Mouse (Mus musculus) G1E (cell line): ENCODE measurements around the gene Ube2q1. TPM values are rescaled to one million over a fixed set of nuclear protein-coding genes. Genes with fewer than 3 reads are reported as not detected.

Experiments
- ATAC-seq: 2 replicates; pipeline ENCODE4 v1.8.0; 2016; ENCODE audit warnings: mild to moderate bottlenecking; ENCODE audit not compliant: insufficient number of reproducible peaks, poor library complexity, low FRiP score, severe bottlenecking; ENCODE audit errors: extremely low read depth
- DNase-seq: peaks from one replicate; pipeline ENCODE4 v3.0.0; 2012; ENCODE audit warnings: low spot score
- H3K27me3 ChIP-seq: 2 replicates; pipeline ENCODE4 v1.6.1; 2012; ENCODE audit warnings: mild to moderate bottlenecking, low read length, inconsistent platforms; ENCODE audit not compliant: insufficient read depth
- H3K36me3 ChIP-seq: replicated peaks from 2 replicates; pipeline ENCODE3; 2012; ENCODE audit warnings: mild to moderate bottlenecking, inconsistent platforms
- H3K4me1 ChIP-seq: 2 replicates; pipeline ENCODE4 v1.6.1; 2012; ENCODE audit warnings: low read depth, low read length, inconsistent platforms, mixed read lengths; ENCODE audit not compliant: insufficient read depth
- H3K4me3 ChIP-seq: 2 replicates; pipeline ENCODE4 v1.5.1; 2012; ENCODE audit warnings: low read depth, mild to moderate bottlenecking, inconsistent platforms, low read length, moderate library complexity, mixed read lengths
- H3K9me3 ChIP-seq: replicated peaks from 2 replicates; pipeline ENCODE4 v1.6.1; 2012; ENCODE audit warnings: inconsistent platforms
- CTCF ChIP-seq: IDR thresholded peaks from 2 replicates; pipeline ENCODE4 v1.5.1; 2012; ENCODE audit warnings: low read depth, low read length, inconsistent platforms, mixed read lengths
- GATA1 ChIP-seq: IDR thresholded peaks from 2 replicates; pipeline ENCODE4 v1.6.1; 2012; ENCODE audit warnings: borderline replicate concordance, low read length, inconsistent platforms, mixed read lengths
- GATA2 ChIP-seq: IDR thresholded peaks from 2 replicates; pipeline ENCODE4 v1.6.1; 2012; ENCODE audit warnings: low read depth, low read length, inconsistent platforms, borderline replicate concordance
- POLR2AphosphoS5 ChIP-seq: IDR thresholded peaks from 2 replicates; pipeline ENCODE4 v1.6.1; 2012; ENCODE audit warnings: low read depth, low read length, inconsistent platforms; ENCODE audit not compliant: insufficient replicate concordance
- TAL1 ChIP-seq: conservative IDR thresholded peaks from 2 replicates; pipeline ENCODE4 v1.6.1; 2012; ENCODE audit warnings: low read depth, low read length, inconsistent platforms, mixed read lengths
- polyA plus RNA-seq: library from polyadenylated mRNA; stranded (reverse); fragments of >175 nt; gene quantifications from 2 replicates; pipeline ENCODE4 v1.2.3, GENCODE M21; 2012
- total RNA-seq, 2 experiments: library from RNA; stranded (forward) in 1 of 2; stranded (reverse) in 1 of 2; fragments of 200-1000 nt in 1 of 2; fragments of >200 nt in 1 of 2; fragmentation: Nextera tagmentation in 1 of 2; gene quantifications; 2 replicates each; pipeline ENCODE4 v1.2.3; 2014 to 2017

The Ube2q1 gene
- total and polyA plus RNA-seq, 3 experiments = 44.3 to 134 (median 106) TPM

DNA sequence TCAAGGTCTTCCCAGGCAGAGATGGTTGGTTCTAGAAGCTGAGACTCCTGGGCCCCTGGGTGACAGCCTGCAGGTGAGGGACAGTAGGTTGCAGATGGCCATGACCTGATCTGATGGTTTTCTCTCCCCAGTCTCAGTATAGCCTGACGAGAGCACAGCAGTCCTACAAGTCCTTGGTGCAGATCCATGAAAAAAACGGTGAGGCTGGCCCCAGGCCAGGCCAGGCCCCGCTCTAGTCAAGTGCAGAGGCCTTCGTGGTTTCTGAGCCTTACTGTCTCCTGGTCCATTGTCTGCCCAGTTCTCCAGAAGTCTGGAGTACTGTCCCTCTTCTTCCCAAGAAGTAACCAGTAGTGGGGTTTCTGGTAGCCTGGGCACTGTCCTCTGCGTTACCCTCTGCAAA lies 8.2 kb downstream of the Ube2q1 start:
- no peaks in the 10 kb centered on the region for H3K9me3 ChIP-seq
- no peak for TF ChIP-seq GATA2
- no peak overlapping the region for H3K4me3 ChIP-seq
- peaks cover 25% of the 10 kb centered on the region for H3K4me1 ChIP-seq
- DNase-seq (no peak), ATAC-seq (no peak)
- peaks cover 7% of the 10 kb centered on the region; the same call in 1 of the 2 replicates for H3K27me3 ChIP-seq
- H3K36me3 ChIP-seq = peaks cover 79% of the 10 kb centered on the region

DNA sequence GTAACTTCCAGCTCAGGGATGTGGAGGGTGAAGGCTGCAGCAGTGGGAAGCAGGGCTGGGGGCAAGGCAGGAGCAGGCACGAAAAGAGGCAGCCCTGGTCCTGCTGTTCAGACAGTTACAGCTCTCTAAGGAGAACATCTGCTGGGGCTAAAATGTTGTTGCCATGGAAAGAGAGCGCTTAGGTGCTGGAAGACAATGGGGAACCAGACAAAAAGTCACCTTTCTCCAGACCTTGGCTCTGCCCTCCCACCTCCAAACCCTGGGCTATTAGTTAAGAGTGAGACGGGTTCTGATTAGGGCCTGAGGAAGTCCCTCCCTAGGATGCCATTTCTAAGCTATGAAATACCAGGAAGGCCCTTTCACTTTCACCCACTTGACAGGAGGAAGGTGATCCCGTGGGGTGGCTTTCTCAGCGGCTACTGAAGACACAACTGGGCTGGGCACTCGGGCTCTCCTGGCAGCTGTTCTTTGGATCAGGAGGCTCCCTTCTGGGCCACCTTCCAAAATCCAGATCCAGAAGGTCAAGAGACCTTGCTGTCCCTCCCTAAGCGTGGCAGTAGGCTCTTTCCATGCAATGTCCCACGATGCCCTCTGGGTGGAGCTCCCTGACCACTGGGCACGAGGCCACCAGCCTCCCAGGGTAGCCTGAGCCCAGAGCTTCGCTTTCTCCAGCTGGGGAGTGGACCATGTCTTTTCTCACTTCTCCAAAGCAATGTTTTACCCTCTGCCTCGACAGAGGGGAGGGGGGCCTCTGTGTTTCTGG lies 11.8 kb downstream of the Ube2q1 start:
- peak; percentile 47 for DNase-seq
- H3K4me1 ChIP-seq = peaks cover 24% of the 10 kb centered on the region

GRCm38 (mm10) chr3:89786275-89786674 lies 12.9 kb downstream of the Ube2q1 start:
- Histone ChIP-seq H3K4me1 (peaks cover 19% of the 10 kb centered on the region), H3K9me3 (no peaks in the 10 kb centered on the region), H3K4me3 (no peak overlapping the region), H3K36me3 (peaks cover 33% of the 10 kb centered on the region), H3K27me3 (peaks cover 7% of the 10 kb centered on the region; the same call in 1 of the 2 replicates)
- ATAC-seq = no peak
- DNase-seq = no peak
- no peak for TF ChIP-seq GATA1
- TF ChIP-seq POLR2AphosphoS5 = no peak
- TF ChIP-seq CTCF = no peak
- TF ChIP-seq GATA2 = no peak
- TF ChIP-seq TAL1 = no peak

More for the DNA sequence above, 11.8 kb downstream of the Ube2q1 start:
- ATAC-seq = no peak
- Histone ChIP-seq H3K27me3 (peaks cover 7% of the 10 kb centered on the region; the same call in 1 of the 2 replicates), H3K4me3 (no peak overlapping the region), H3K9me3 (no peaks in the 10 kb centered on the region), H3K36me3 (peaks cover 44% of the 10 kb centered on the region)
- TF ChIP-seq TAL1 = no peak
- TF ChIP-seq POLR2AphosphoS5 = no peak

- TF ChIP-seq TAL1 (no peak), GATA1 (no peak), CTCF (no peak), POLR2AphosphoS5 (no peak), GATA2 (no peak)
- ATAC-seq = no peak
- H3K4me3 ChIP-seq = no peak overlapping the region
Measured at GRCm38 (mm10) chr3:89788680-89789352, 15.4 kb downstream of the Ube2q1 start.

DNA sequence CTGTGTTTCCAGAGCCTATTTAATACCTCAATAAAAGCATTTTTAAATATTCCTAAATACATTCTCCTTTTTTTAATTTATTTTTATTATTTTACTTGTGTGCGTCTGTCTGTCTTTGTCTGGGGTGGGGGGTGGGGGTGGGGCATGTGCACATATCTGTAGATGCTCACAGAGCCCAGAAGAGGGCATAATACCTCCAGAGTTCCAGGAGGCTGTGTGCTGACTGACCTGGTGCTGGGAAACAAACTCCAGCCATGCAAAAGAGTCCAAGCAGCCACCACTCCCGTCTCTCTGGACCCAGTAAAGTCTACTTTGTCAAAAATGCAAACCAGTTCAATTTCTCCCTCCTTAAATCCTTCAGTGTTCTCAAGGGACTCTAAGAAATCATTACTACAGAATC lies 21.2 kb downstream of the Ube2q1 start:
- H3K27me3 ChIP-seq = peaks cover 15% of the 10 kb centered on the region
- H3K4me1 ChIP-seq = no peaks in the 10 kb centered on the region
- ATAC-seq = no peak
- no peaks in the 10 kb centered on the region for H3K9me3 ChIP-seq
- no peak for TF ChIP-seq CTCF
- no peak for TF ChIP-seq GATA1
- TF ChIP-seq TAL1 = no peak
- no peak for TF ChIP-seq POLR2AphosphoS5
- TF ChIP-seq GATA2 = no peak
- H3K4me3 ChIP-seq = no peak overlapping the region
- no peak for DNase-seq
- no peaks in the 10 kb centered on the region for H3K36me3 ChIP-seq

More at GRCm38 (mm10) chr3:89788680-89789352, 15.4 kb downstream of the Ube2q1 start:
- peaks cover 9% of the 10 kb centered on the region for H3K36me3 ChIP-seq
- H3K9me3 ChIP-seq = no peaks in the 10 kb centered on the region
- no peak for DNase-seq
- H3K4me1 ChIP-seq = peaks cover 16% of the 10 kb centered on the region
- peaks cover 14% of the 10 kb centered on the region for H3K27me3 ChIP-seq

DNA sequence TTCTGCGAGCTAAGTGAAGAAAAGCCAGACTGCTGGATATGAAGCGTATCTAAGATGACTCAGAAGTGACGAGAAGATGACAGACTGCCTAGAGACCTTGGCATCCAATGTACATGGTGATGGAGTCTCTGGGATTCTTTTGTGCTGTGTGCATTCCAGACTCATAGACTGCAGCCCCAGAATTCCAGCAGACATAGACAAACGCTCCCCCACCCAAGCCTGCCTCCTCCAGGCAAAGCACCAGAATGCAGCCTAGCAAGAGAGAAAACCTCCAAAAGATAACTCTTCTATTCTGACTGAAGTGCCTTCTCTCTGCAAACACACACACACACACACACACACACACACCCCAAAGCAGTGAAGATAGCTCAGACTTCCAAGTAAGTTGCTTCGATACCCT lies 22.3 kb downstream of the Ube2q1 start:
- no peaks in the 10 kb centered on the region for H3K36me3 ChIP-seq
- no peak for ATAC-seq
- H3K9me3 ChIP-seq = no peaks in the 10 kb centered on the region
- no peak overlapping the region for H3K4me3 ChIP-seq
- TF ChIP-seq POLR2AphosphoS5 = no peak
- TF ChIP-seq GATA2 = no peak
- TF ChIP-seq CTCF = no peak; the same call in 1 of the 2 replicates
- TF ChIP-seq TAL1 = no peak
- no peak for TF ChIP-seq GATA1
- H3K27me3 ChIP-seq = peaks cover 15% of the 10 kb centered on the region
- no peaks in the 10 kb centered on the region for H3K4me1 ChIP-seq
- no peak for DNase-seq
